In genomic region chr2:49450931-49451636, GRCm38 (mm10) we compare ENCODE assay signal across 8 mouse cellular contexts. TPM values are rescaled to one million over a fixed set of nuclear protein-coding genes. Genes with fewer than 3 reads are reported as not detected.
DNase-seq lines count a peak whose midpoint lies in the region; ATAC-seq lines count a peak whose summit lies in the region.

Epc2 (plus strand) TSS chr2:49451486.

- DNase-seq in R1 (ENCODE audit: low read depth, low spot score) = peak; percentile 81
- peak; percentile 92 to 93 for DNase-seq in cerebellum, postnatal 25 days
- DNase-seq in frontal cortex, postnatal 25 days (ENCODE audit: low spot score in 2 of 2) = peak; percentile 52 to 73
- peak; percentile 88 for DNase-seq in hindbrain, embryonic 14.5 days (ENCODE audit: low spot score)
- DNase-seq in layer of hippocampus, postnatal 36 days = peak; percentile 81 to 83
- peak; percentile 76 for DNase-seq in lung, postnatal 25 days (ENCODE audit: low spot score)
- DNase-seq in retina, adult 2 months (ENCODE audit: low read depth, low spot score) = peak; percentile 77
- DNase-seq in thymus, postnatal 25 days = peak; percentile 89

- peak within 1 kb of the TSS; percentile 81 for H3K4me2 ChIP-seq in hindbrain, embryonic 14.5 days (replicated peaks)

- peak within 1 kb of the TSS; percentile 98 for H3K9ac ChIP-seq in hindbrain, embryonic 14.5 days

- peak within 1 kb of the TSS; percentile 100 for H3K27ac ChIP-seq in hindbrain, embryonic 14.5 days

- peaks cover 13% of the 10 kb centered on the region; the same call in 1 of the 2 replicates for H3K4me1 ChIP-seq in hindbrain, embryonic 14.5 days (replicated peaks; ENCODE audit: control insufficient read depth, insufficient read depth, low read length)

- H3K27me3 ChIP-seq in hindbrain, embryonic 14.5 days (ENCODE audit: control insufficient read depth, insufficient read depth, low read length) = no peaks in the 10 kb centered on the region

- H3K9me3 ChIP-seq in hindbrain, embryonic 14.5 days (ENCODE audit: control insufficient read depth, low read length) = no peaks in the 10 kb centered on the region

- peak; percentile 83 for ATAC-seq in hindbrain, embryonic 14.5 days (ENCODE audit: low FRiP score)

- under 1% methylated on average over 74 of the region's 88 CpGs for WGBS in hindbrain, embryonic 14.5 days

- peak within 1 kb of the TSS; percentile 98 for H3K4me3 ChIP-seq in hindbrain, embryonic 14.5 days (replicated peaks; ENCODE audit: low read length)

- H3K36me3 ChIP-seq in hindbrain, embryonic 14.5 days (replicated peaks; ENCODE audit: control insufficient read depth, insufficient read depth) = no peaks in the 10 kb centered on the region

RNA-seq across cellular contexts. Expression of gene Epc2, which starts in this region (rescaled TPM):
- 16.7 and 17.5 TPM in 2 replicates for polyA plus RNA-seq in hindbrain, embryonic 14.5 days (2014; fragmentation: Nextera tagmentation; extraction: Ambion mirVana)
- total RNA-seq in layer of hippocampus, postnatal 36 days (2021) = 10 to 100 TPM; 51.8 to 53.9 TPM

Comparison
In these comparisons a context has a peak if more than half of its experiments do, and no peak if none do; other contexts are left out.
1. Peak in every context shown above with its lines: DNase-seq, ATAC-seq, H3K4me3 ChIP-seq and H3K27ac ChIP-seq.